Mouse (Mus musculus) hindbrain, embryonic 12.5 days (tissue): Measurements from ENCODE around the gene Atrip. TPM values are rescaled to one million over a fixed set of nuclear protein-coding genes. Genes with fewer than 3 reads are reported as not detected.
A peak's percentile ranks its signal among the peaks of the same experiment; 100 is the strongest.

Experiments used
- ATAC-seq: fragments of 200-750 bp; cut with Nextera tagmentation; 2 replicates; pipeline ENCODE4 v1.8.0; 2017; ENCODE audit warnings: moderate TSS enrichment; ENCODE audit not compliant: low FRiP score
- H3K27ac ChIP-seq: fragments of 300-500 bp; sonication (generic); 2 replicates; pipeline ENCODE4 v1.5.1; 2016; ENCODE audit warnings: mild to moderate bottlenecking
- H3K27me3 ChIP-seq: fragments of 300-500 bp; sonication (generic); 2 replicates; pipeline ENCODE4 v1.6.1; 2016; ENCODE audit warnings: mild to moderate bottlenecking
- H3K36me3 ChIP-seq: fragments of 300-500 bp; sonication (generic); 2 replicates; pipeline ENCODE4 v1.6.1; 2016; ENCODE audit warnings: mild to moderate bottlenecking
- H3K4me1 ChIP-seq: fragments of 300-500 bp; sonication (generic); 2 replicates; pipeline ENCODE4 v1.6.1; 2016
- H3K4me2 ChIP-seq: fragments of 300-500 bp; sonication (generic); replicated peaks from 2 replicates; pipeline ENCODE4 v1.6.1; 2016; ENCODE audit warnings: mild to moderate bottlenecking
- H3K4me3 ChIP-seq: fragments of 300-500 bp; sonication (generic); 2 replicates; pipeline ENCODE4 v1.5.1; 2016; ENCODE audit warnings: mild to moderate bottlenecking
- H3K9ac ChIP-seq: fragments of 300-500 bp; sonication (generic); 2 replicates; pipeline ENCODE4 v1.6.1; 2016; ENCODE audit warnings: mild to moderate bottlenecking, moderate library complexity
- H3K9me3 ChIP-seq: fragments of 300-500 bp; sonication (generic); replicated peaks from 2 replicates; pipeline ENCODE4 v1.6.1; 2016; ENCODE audit warnings: mild to moderate bottlenecking
- WGBS: fragments of 180-500 bp; shearing (Covaris S2); methylation state at CpG from one replicate; pipeline ENCODE4 v1.1.7; 2016; 5-methylcytosine and 5-hydroxymethylcytosine counted together
- polyA plus RNA-seq: library from polyadenylated mRNA; unstranded; fragments of >200 nt; fragmentation: Nextera tagmentation; extraction: Ambion mirVana; gene quantifications from 2 replicates; pipeline ENCODE4 v1.2.1, GENCODE M21; 2016

The Atrip gene
- 29.3 and 31.8 TPM in 2 replicates for polyA plus RNA-seq

GRCm38 (mm10) chr9:109073661-109074573 lies at the start of gene Atrip:
Gene Atrip, minus strand, starts transcription at chr9:109074124.
- under 1% methylated on average over 57 of the region's 57 CpGs for WGBS
- H3K4me3 ChIP-seq = peak within 1 kb of the TSS; percentile 80
- H3K9ac ChIP-seq = peak within 1 kb of the TSS; percentile 79
- no peaks in the 10 kb centered on the region for H3K27me3 ChIP-seq
- peak; percentile 99 for ATAC-seq
- peak within 1 kb of the TSS; percentile 84 for H3K4me2 ChIP-seq
- H3K36me3 ChIP-seq = peaks cover 29% of the 10 kb centered on the region
- H3K4me1 ChIP-seq = peaks cover 18% of the 10 kb centered on the region
- H3K27ac ChIP-seq = peak within 1 kb of the TSS; percentile 76
- no peaks in the 10 kb centered on the region for H3K9me3 ChIP-seq

- 67% methylated on average over 6 of the region's 6 CpGs for WGBS
- no peak overlapping the region for H3K4me2 ChIP-seq
- no peak overlapping the region for H3K4me3 ChIP-seq
- no peaks in the 10 kb centered on the region for H3K9me3 ChIP-seq
- 0 out of 2 replicates have a peak, but pooled peaks cover 2% of the 10 kb centered on the region for H3K4me1 ChIP-seq
- ATAC-seq = no peak
- H3K27me3 ChIP-seq = no peaks in the 10 kb centered on the region
- no peak overlapping the region for H3K27ac ChIP-seq
- H3K9ac ChIP-seq = no peak overlapping the region; the same call in 1 of the 2 replicates
- H3K36me3 ChIP-seq = peaks cover 24% of the 10 kb centered on the region
These were observed 49.3 kb upstream of the Atrip start for GRCm38 (mm10) chr9:109123266-109123665.

GRCm38 (mm10) chr9:109122553-109123085 lies 48.7 kb upstream of the Atrip start:
- WGBS = 53% methylated on average over 2 of the region's 2 CpGs
- Histone ChIP-seq H3K4me1 (0 out of 2 replicates have a peak, but pooled peaks cover 2% of the 10 kb centered on the region), H3K9ac (no peak overlapping the region), H3K4me2 (no peak overlapping the region), H3K27ac (no peak overlapping the region), H3K9me3 (no peaks in the 10 kb centered on the region), H3K27me3 (no peaks in the 10 kb centered on the region), H3K36me3 (peaks cover 31% of the 10 kb centered on the region), H3K4me3 (no peak overlapping the region)
- no peak for ATAC-seq

GRCm38 (mm10) chr9:109120956-109121355 lies 47.0 kb upstream of the Atrip start:
- Histone ChIP-seq H3K4me1 (0 out of 2 replicates have a peak, but pooled peaks cover 2% of the 10 kb centered on the region), H3K27ac (no peak overlapping the region), H3K9me3 (no peaks in the 10 kb centered on the region), H3K36me3 (peaks cover 48% of the 10 kb centered on the region), H3K27me3 (no peaks in the 10 kb centered on the region), H3K4me3 (no peak overlapping the region), H3K4me2 (no peak overlapping the region), H3K9ac (no peak overlapping the region)
- no peak for ATAC-seq
- WGBS = 85% methylated on average over 6 of the region's 6 CpGs

- H3K4me2 ChIP-seq = no peak overlapping the region
- 0 out of 2 replicates have a peak, but pooled peaks cover 2% of the 10 kb centered on the region for H3K4me1 ChIP-seq
- H3K4me3 ChIP-seq = no peak overlapping the region
- 96% methylated on average over 9 of the region's 9 CpGs for WGBS
- H3K9me3 ChIP-seq = no peaks in the 10 kb centered on the region
- no peak for ATAC-seq
- no peaks in the 10 kb centered on the region for H3K27me3 ChIP-seq
- peaks cover 61% of the 10 kb centered on the region for H3K36me3 ChIP-seq
- H3K9ac ChIP-seq = no peak overlapping the region
- H3K27ac ChIP-seq = no peak overlapping the region
These were observed 45.6 kb upstream of the Atrip start for GRCm38 (mm10) chr9:109119571-109119970.

- no peaks in the 10 kb centered on the region for H3K9me3 ChIP-seq
- no peak overlapping the region for H3K27ac ChIP-seq
- H3K4me2 ChIP-seq = no peak overlapping the region
- H3K36me3 ChIP-seq = peaks cover 76% of the 10 kb centered on the region
- no peaks in the 10 kb centered on the region for H3K27me3 ChIP-seq
- no peak overlapping the region for H3K4me3 ChIP-seq
- H3K9ac ChIP-seq = no peak overlapping the region
- H3K4me1 ChIP-seq = no peaks in the 10 kb centered on the region
- ATAC-seq = no peak
- 85% methylated on average over 4 of the region's 4 CpGs for WGBS
These were observed 44.2 kb upstream of the Atrip start for GRCm38 (mm10) chr9:109118106-109118505.

- Histone ChIP-seq H3K4me1 (no peaks in the 10 kb centered on the region), H3K9ac (no peak overlapping the region), H3K9me3 (no peaks in the 10 kb centered on the region), H3K27ac (no peak overlapping the region), H3K4me3 (no peak overlapping the region), H3K4me2 (no peak overlapping the region), H3K36me3 (peaks cover 95% of the 10 kb centered on the region), H3K27me3 (no peaks in the 10 kb centered on the region)
- 94% methylated on average over 10 of the region's 10 CpGs for WGBS
- no peak for ATAC-seq
These were observed 42.3 kb upstream of the Atrip start for GRCm38 (mm10) chr9:109116205-109116604.

GRCm38 (mm10) chr9:109114871-109115270 lies 40.9 kb upstream of the Atrip start:
- no peak overlapping the region for H3K4me3 ChIP-seq
- 88% methylated on average over 7 of the region's 7 CpGs for WGBS
- H3K27me3 ChIP-seq = no peaks in the 10 kb centered on the region
- ATAC-seq = no peak
- no peak overlapping the region for H3K4me2 ChIP-seq
- H3K27ac ChIP-seq = no peak overlapping the region
- H3K9me3 ChIP-seq = no peaks in the 10 kb centered on the region
- H3K4me1 ChIP-seq = no peaks in the 10 kb centered on the region
- H3K9ac ChIP-seq = no peak overlapping the region
- peaks cover 100% of the 10 kb centered on the region for H3K36me3 ChIP-seq

- Histone ChIP-seq H3K4me2 (no peak overlapping the region), H3K4me1 (no peaks in the 10 kb centered on the region), H3K27ac (no peak overlapping the region), H3K4me3 (no peak overlapping the region), H3K27me3 (no peaks in the 10 kb centered on the region), H3K9ac (no peak overlapping the region), H3K9me3 (no peaks in the 10 kb centered on the region), H3K36me3 (peaks cover 100% of the 10 kb centered on the region)
- WGBS = 90% methylated on average over 11 of the region's 11 CpGs
- ATAC-seq = no peak
These were observed 40.4 kb upstream of the Atrip start for GRCm38 (mm10) chr9:109114276-109114675.

GRCm38 (mm10) chr9:109113331-109113730 lies 39.4 kb upstream of the Atrip start:
- no peaks in the 10 kb centered on the region for H3K27me3 ChIP-seq
- H3K9me3 ChIP-seq = no peaks in the 10 kb centered on the region
- no peak overlapping the region for H3K4me2 ChIP-seq
- no peak overlapping the region for H3K4me3 ChIP-seq
- WGBS = 91% methylated on average over 8 of the region's 8 CpGs
- H3K4me1 ChIP-seq = no peaks in the 10 kb centered on the region
- H3K36me3 ChIP-seq = peaks cover 100% of the 10 kb centered on the region
- no peak for ATAC-seq
- no peak overlapping the region for H3K27ac ChIP-seq
- H3K9ac ChIP-seq = no peak overlapping the region

- Histone ChIP-seq H3K4me1 (no peaks in the 10 kb centered on the region), H3K27me3 (no peaks in the 10 kb centered on the region), H3K4me3 (no peak overlapping the region), H3K4me2 (no peak overlapping the region), H3K9ac (no peak overlapping the region), H3K9me3 (no peaks in the 10 kb centered on the region), H3K27ac (no peak overlapping the region), H3K36me3 (peaks cover 100% of the 10 kb centered on the region)
- no peak for ATAC-seq
- 90% methylated on average over 9 of the region's 9 CpGs for WGBS
These were observed 37.7 kb upstream of the Atrip start for GRCm38 (mm10) chr9:109111591-109111990.

GRCm38 (mm10) chr9:109111101-109111500 lies 37.2 kb upstream of the Atrip start:
- no peak overlapping the region for H3K4me3 ChIP-seq
- no peak overlapping the region for H3K9ac ChIP-seq
- WGBS = 91% methylated on average over 4 of the region's 4 CpGs
- no peak overlapping the region for H3K4me2 ChIP-seq
- no peaks in the 10 kb centered on the region for H3K27me3 ChIP-seq
- H3K36me3 ChIP-seq = peaks cover 100% of the 10 kb centered on the region
- no peak overlapping the region for H3K27ac ChIP-seq
- H3K4me1 ChIP-seq = no peaks in the 10 kb centered on the region
- H3K9me3 ChIP-seq = no peaks in the 10 kb centered on the region
- ATAC-seq = no peak
